Mouse (Mus musculus) testis, adult 2 months (tissue): ENCODE data around the gene Gm45717.

Experiments
- CTCF ChIP-seq: fragments of 200-500 bp; IDR thresholded peaks from 2 replicates; pipeline ENCODE4 v1.5.1; 2012; ENCODE audit warnings: low read depth, mild to moderate bottlenecking, inconsistent platforms, low read length, moderate library complexity; ENCODE audit not compliant: control insufficient read depth, insufficient read depth, insufficient replicate concordance
- POLR2A ChIP-seq: fragments of 200-500 bp; IDR thresholded peaks from 2 replicates; pipeline ENCODE4 v1.6.1; 2012; ENCODE audit warnings: low read depth, mild to moderate bottlenecking, inconsistent platforms, low read length, moderate library complexity; ENCODE audit not compliant: control insufficient read depth

DNA sequence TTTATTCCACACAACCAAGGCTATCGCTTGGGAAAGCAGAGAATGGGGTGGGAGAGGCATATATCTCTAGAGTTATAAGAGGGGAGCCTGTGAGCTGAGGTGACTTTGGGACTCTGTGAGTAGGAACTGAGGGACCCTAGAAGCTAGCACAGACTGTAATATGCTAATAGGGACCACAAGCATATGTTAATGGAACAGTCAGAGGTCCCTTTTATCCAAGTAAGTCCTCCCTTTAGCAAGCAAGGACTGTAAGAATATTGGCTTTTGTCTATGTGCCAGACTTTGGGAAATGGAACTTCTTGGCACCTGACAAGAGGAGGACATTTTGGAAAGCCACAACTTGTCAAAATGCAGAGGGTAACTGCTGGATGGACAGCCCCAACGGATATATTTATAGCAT is 16.8 kb downstream of the Gm45717 start:
- TF ChIP-seq CTCF (no peak), POLR2A (no peak)
